Mouse (Mus musculus) intestine, postnatal 0 days (tissue): Measurements from ENCODE around the gene Camsap2. TPM values are rescaled to one million over a fixed set of nuclear protein-coding genes. Genes with fewer than 3 reads are reported as not detected.

ENCODE experiments used
- ATAC-seq: fragments of 200-750 bp; cut with Nextera tagmentation; 2 replicates; pipeline ENCODE4 v1.8.0; 2017; ENCODE audit warnings: mild to moderate bottlenecking, moderate TSS enrichment, moderate library complexity
- H3K27ac ChIP-seq: fragments of 300-500 bp; sonication (generic); 2 replicates; pipeline ENCODE4 v1.5.1; 2014; ENCODE audit warnings: mild to moderate bottlenecking, low read depth, low read length, moderate library complexity
- H3K27me3 ChIP-seq: fragments of 300-500 bp; sonication (generic); replicated peaks from 2 replicates; pipeline ENCODE4 v1.6.1; 2014; ENCODE audit warnings: low read length, mixed read lengths; ENCODE audit not compliant: control insufficient read depth, insufficient read depth
- H3K36me3 ChIP-seq: fragments of 300-500 bp; sonication (generic); 2 replicates; pipeline ENCODE4 v1.6.1; 2014; ENCODE audit warnings: mild to moderate bottlenecking, moderate library complexity; ENCODE audit not compliant: control insufficient read depth, insufficient read depth
- H3K4me1 ChIP-seq: fragments of 300-500 bp; sonication (generic); replicated peaks from 2 replicates; pipeline ENCODE4 v1.6.1; 2014; ENCODE audit warnings: antibody characterized with exemption, low read length, mixed read lengths; ENCODE audit not compliant: control insufficient read depth, insufficient read depth
- H3K4me2 ChIP-seq: fragments of 300-500 bp; sonication (generic); replicated peaks from 2 replicates; pipeline ENCODE4 v1.6.1; 2014; ENCODE audit warnings: low read depth, mild to moderate bottlenecking, moderate library complexity
- H3K4me3 ChIP-seq: fragments of 300-500 bp; sonication (generic); 2 replicates; pipeline ENCODE4 v1.5.1; 2014; ENCODE audit warnings: low read depth, low read length
- H3K9ac ChIP-seq: fragments of 300-500 bp; sonication (generic); 2 replicates; pipeline ENCODE4 v1.6.1; 2014; ENCODE audit warnings: mild to moderate bottlenecking, low read depth, low read length
- H3K9me3 ChIP-seq: fragments of 300-500 bp; sonication (generic); 2 replicates; pipeline ENCODE4 v1.6.1; 2016; ENCODE audit warnings: mixed run types; ENCODE audit not compliant: control insufficient read depth
- CTCF ChIP-seq: sonication (generic); IDR thresholded peaks from 2 replicates; pipeline ENCODE4 v1.5.1; 2016; ENCODE audit warnings: low read depth, mild to moderate bottlenecking, control low read depth, antibody characterized with exemption, moderate library complexity
- WGBS: fragments of 180-500 bp; shearing (Covaris S2); extraction: QIAGEN DNeasy Blood & Tissue Kit; methylation state at CpG from one replicate; pipeline ENCODE4 v1.1.7; 2014; 5-methylcytosine and 5-hydroxymethylcytosine counted together
- polyA plus RNA-seq: library from polyadenylated mRNA; unstranded; fragments of >200 nt; fragmentation: Nextera tagmentation; extraction: Ambion mirVana; gene quantifications from 2 replicates; pipeline ENCODE4 v1.2.1, GENCODE M21; 2015

The Camsap2 gene
- polyA plus RNA-seq, 1 experiment from 2014 or later = 3.3 TPM

- Histone ChIP-seq H3K4me2 (peak overlapping the region; percentile 92), H3K4me3 (no peak overlapping the region), H3K36me3 (peaks cover 17% of the 10 kb centered on the region; the same call in 1 of the 2 replicates), H3K27me3 (no peaks in the 10 kb centered on the region), H3K4me1 (peaks cover 12% of the 10 kb centered on the region), H3K9me3 (no peaks in the 10 kb centered on the region), H3K27ac (peak overlapping the region; percentile 96), H3K9ac (no peak overlapping the region)
- WGBS = 18% methylated on average over 4 of the region's 4 CpGs
- no peak for ATAC-seq
- no peak for TF ChIP-seq CTCF
Observed at GRCm38 (mm10) chr1:136227870-136228269, 118.0 kb downstream of the Camsap2 start.

GRCm38 (mm10) chr1:136226626-136227025 is 119.3 kb downstream of the Camsap2 start:
- no peaks in the 10 kb centered on the region for H3K27me3 ChIP-seq
- TF ChIP-seq CTCF = 0 out of 2 replicates have a peak, but pooled peaks have one; percentile 17
- 68% methylated on average over 8 of the region's 8 CpGs for WGBS

DNA sequence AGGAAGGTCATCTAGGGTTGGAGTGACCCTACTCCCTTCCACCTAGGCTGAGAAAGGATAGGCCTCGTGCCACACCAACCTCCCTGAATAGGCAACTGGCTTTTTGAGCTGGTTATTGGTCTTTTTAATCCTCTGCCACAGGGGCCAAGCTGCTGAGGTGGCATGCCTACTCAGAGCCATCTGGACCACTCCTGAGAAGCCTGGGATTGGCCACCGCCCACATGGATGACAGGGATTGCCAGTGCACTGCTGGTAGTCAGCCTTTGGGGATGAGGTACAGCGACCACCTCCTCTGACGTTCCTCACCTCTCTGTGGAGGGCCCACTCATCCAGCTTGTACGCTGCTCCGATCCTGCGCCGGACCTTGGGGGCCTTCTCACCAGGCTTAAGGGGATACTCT is 120.1 kb downstream of the Camsap2 start:
- no peak overlapping the region for H3K9ac ChIP-seq
- 97% methylated on average over 8 of the region's 8 CpGs for WGBS
- no peaks in the 10 kb centered on the region for H3K27me3 ChIP-seq
- no peak overlapping the region for H3K4me2 ChIP-seq
- no peak overlapping the region for H3K27ac ChIP-seq
- ATAC-seq = no peak
- peaks cover 17% of the 10 kb centered on the region; the same call in 1 of the 2 replicates for H3K36me3 ChIP-seq
- no peaks in the 10 kb centered on the region for H3K9me3 ChIP-seq
- H3K4me3 ChIP-seq = no peak overlapping the region
- TF ChIP-seq CTCF = no peak
- H3K4me1 ChIP-seq = peaks cover 14% of the 10 kb centered on the region

More at GRCm38 (mm10) chr1:136226626-136227025, 119.3 kb downstream of the Camsap2 start:
- H3K36me3 ChIP-seq = peaks cover 17% of the 10 kb centered on the region; the same call in 1 of the 2 replicates
- H3K4me2 ChIP-seq = peak overlapping the region; percentile 92; the same call in 1 of the 2 replicates
- H3K27ac ChIP-seq = 0 out of 2 replicates have a peak overlapping the region, but pooled peaks have one; percentile 42
- no peak overlapping the region for H3K4me3 ChIP-seq
- no peak for ATAC-seq
- H3K9ac ChIP-seq = no peak overlapping the region
- H3K9me3 ChIP-seq = no peaks in the 10 kb centered on the region
- H3K4me1 ChIP-seq = peaks cover 12% of the 10 kb centered on the region

DNA sequence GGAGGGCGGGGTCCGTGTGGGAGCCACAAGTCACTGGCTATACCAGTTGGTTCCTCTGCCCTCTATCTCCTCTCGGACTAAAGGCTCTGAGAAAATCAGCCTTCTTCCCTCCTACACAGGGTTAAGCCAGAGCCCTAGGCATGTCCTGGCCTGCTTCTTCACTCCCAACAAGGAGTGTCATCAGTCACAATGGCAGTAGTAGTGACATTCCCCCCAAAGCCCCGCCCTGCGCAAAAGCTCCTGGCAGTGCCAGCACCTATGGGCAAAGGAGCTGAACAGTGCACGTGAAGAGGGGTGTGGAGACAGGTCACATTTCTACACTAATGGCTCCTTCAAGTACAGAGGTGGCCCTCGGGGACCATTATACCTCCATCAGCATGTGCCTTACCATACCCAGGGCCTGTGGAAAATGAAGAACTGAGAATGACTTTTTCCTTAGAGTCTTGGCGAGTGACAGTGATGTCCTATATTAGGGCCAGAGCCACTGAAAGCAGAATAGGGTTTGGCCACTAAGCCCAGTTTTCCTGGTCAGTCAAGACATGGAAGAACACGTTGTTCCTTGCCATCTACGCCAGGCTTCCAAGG is 122.1 kb downstream of the Camsap2 start:
- H3K4me1 ChIP-seq = peaks cover 17% of the 10 kb centered on the region

DNA sequence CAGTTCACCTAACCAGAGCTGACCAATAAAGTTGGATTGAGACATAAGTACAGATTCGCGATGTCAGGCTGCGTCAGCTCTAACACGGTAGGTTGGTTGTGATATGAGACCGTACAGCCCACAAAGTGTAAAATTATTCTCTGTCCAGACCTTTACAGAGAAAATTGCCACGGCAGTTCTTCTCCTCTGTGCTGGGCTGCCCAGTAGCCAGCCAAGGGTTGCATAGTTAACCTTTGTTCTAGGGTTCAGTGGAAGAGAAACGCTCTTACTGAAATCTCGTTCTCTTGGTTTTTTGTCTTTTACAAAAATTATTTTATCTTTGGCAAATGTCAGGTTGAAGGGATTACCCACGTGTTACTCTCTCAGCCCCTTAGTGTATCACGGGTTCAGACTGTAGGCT is 123.5 kb downstream of the Camsap2 start:
- no peak for TF ChIP-seq CTCF
- WGBS = 49% methylated on average over 10 of the region's 10 CpGs
- no peak for ATAC-seq
- no peak overlapping the region for H3K4me3 ChIP-seq
- H3K9ac ChIP-seq = no peak overlapping the region
- H3K27me3 ChIP-seq = no peaks in the 10 kb centered on the region
- no peaks in the 10 kb centered on the region for H3K9me3 ChIP-seq
- H3K36me3 ChIP-seq = peaks cover 26% of the 10 kb centered on the region
- H3K27ac ChIP-seq = no peak overlapping the region
- H3K4me2 ChIP-seq = no peak overlapping the region
- peaks cover 9% of the 10 kb centered on the region; the same call in 1 of the 2 replicates for H3K4me1 ChIP-seq

More for the DNA sequence above, 122.1 kb downstream of the Camsap2 start:
- ATAC-seq = no peak
- H3K9ac ChIP-seq = no peak overlapping the region
- H3K27me3 ChIP-seq = no peaks in the 10 kb centered on the region
- no peak overlapping the region for H3K4me2 ChIP-seq
- H3K27ac ChIP-seq = peak overlapping the region; percentile 46; the same call in 1 of the 2 replicates
- 67% methylated on average over 10 of the region's 10 CpGs for WGBS
- H3K4me3 ChIP-seq = no peak overlapping the region
- no peaks in the 10 kb centered on the region for H3K9me3 ChIP-seq
- peaks cover 17% of the 10 kb centered on the region; the same call in 1 of the 2 replicates for H3K36me3 ChIP-seq
- no peak for TF ChIP-seq CTCF

DNA sequence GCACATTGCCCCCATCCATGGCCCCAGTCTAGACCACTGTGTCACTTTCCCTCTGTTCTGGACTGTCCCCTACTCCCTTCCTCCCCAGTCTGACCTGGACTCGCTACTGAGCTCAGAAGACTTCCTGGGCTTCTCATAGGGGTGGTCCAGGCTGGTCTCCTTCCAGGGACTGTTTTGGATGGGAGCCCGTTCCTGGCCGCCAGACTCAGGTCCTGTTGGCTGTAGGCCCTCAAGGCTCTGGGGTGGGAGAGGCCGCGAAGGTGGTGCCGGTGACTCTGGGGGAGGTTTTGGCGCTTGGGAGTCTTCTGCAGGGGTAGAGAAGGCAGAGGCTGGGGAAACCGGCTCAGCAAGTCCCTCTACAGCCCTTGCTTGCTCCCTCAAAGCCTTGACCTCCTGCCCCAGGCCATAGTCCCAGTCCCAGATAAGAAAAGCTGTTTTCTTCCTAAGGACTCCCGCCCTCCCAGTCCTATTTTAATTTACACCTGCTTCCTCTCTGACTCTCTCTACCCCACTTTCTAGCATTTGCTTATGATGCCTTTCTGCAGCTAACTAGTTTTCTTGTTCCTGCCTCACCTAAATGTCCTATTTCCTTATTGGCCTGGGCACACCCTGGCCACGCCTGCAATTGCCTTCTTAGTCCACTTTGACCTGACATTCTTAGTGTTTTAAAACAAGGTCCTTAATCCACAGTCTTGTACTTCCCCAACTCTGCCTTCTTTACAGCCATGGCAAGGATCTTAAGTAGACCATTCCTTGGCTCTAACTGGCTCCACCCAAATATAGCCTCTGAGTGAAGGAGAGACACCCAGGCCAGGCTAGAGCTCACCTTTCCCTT is 125.7 kb downstream of the Camsap2 start:
- Histone ChIP-seq H3K9ac (no peak overlapping the region), H3K4me3 (no peak overlapping the region), H3K27me3 (no peaks in the 10 kb centered on the region), H3K9me3 (no peaks in the 10 kb centered on the region), H3K4me1 (peaks cover 7% of the 10 kb centered on the region; the same call in 1 of the 2 replicates), H3K36me3 (peaks cover 34% of the 10 kb centered on the region), H3K4me2 (peak overlapping the region; percentile 49), H3K27ac (peak overlapping the region; percentile 73)
- WGBS = 30% methylated on average over 10 of the region's 10 CpGs
- peak; percentile 85 for ATAC-seq
- TF ChIP-seq CTCF = no peak

Other genes with a start within 250 kb of the Camsap2 start
- 5.5 and 6.4 TPM in 2 replicates for gene Kif21b, start 214.7 kb downstream of the Camsap2 start, polyA plus RNA-seq
- gene Mroh3, start 133.3 kb downstream of the Camsap2 start, polyA plus RNA-seq = 0.04 and 0.25 TPM in 2 replicates
- gene Inava, start 111.8 kb downstream of the Camsap2 start, polyA plus RNA-seq = 15.8 and 18.3 TPM in 2 replicates
- gene Gpr25, start 85.2 kb downstream of the Camsap2 start, polyA plus RNA-seq = not detected in 2 replicates
- 6.0 and 6.8 TPM in 2 replicates for gene Ddx59, start 69.2 kb upstream of the Camsap2 start, polyA plus RNA-seq
- gene Kif14, start 120.2 kb upstream of the Camsap2 start, polyA plus RNA-seq = 0.50 and 0.58 TPM in 2 replicates